Mouse (Mus musculus) embryonic fibroblast, embryonic 13.5 days (primary cell): Measurements from ENCODE around the gene Mylk4.

Experiments
- CTCF ChIP-seq: IDR thresholded peaks from 2 replicates; pipeline ENCODE4 v1.5.1; 2011; ENCODE audit warnings: mild to moderate bottlenecking, control low read depth, low read length, moderate library complexity, borderline replicate concordance; ENCODE audit not compliant: insufficient read depth
- POLR2A ChIP-seq: IDR thresholded peaks from 2 replicates; pipeline ENCODE4 v1.6.1; 2011; ENCODE audit warnings: low read depth, mild to moderate bottlenecking, control low read depth, low read length, moderate library complexity

DNA sequence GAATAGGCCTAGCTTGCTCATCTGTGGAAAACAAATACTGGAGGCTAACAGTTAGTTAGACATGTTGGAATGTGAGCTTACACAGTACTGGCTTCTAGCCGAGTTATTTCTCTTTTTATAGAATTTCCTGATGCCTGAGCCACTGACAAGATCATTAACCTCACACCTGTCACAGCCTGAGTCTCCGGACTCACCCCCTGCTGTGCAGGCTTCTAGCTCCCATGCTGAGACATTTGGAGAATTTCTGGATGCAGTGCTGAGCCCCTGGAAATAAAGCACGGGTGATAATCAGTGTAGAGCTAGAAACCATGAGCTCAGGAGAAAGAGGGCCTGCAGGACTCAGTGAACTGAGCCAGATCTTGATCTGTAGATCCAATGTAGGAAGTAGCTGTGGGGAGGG is 13.8 kb downstream of the Mylk4 start:
- TF ChIP-seq POLR2A (no peak), CTCF (no peak)
